Mouse (Mus musculus): ENCODE results near the gene Calr3. TPM values are rescaled to one million over a fixed set of nuclear protein-coding genes. Genes with fewer than 3 reads are reported as not detected.

Calr3 gene
- polyA plus RNA-seq, 1 experiment from 2014 or later, result 1.7 TPM

DNA sequence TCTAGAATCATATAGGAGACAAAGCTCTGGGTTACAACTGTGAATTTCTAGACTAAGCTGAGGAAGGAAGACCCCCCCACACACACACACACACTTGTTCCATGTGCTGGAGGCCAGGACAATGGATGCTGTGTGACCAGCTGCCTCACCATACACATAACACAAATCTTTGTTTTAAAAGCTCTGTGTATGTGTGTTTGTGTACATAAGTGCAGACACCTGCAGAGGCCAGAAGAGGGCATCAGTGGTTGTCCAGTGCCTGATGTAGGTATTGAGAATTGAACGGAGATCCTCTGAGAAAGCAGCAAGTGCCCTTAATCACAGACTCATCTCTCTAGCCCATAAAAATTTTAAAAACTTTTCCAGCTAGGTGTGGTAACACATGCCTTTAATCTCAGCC, 20.7 kb downstream of the Calr3 start:
- H3K27me3 ChIP-seq, result no peaks in the 10 kb centered on the region
- H3K4me3 ChIP-seq, result no peak overlapping the region
- WGBS, result 52% methylated on average over 1 of the region's 1 CpGs
- H3K36me3 ChIP-seq, result no peaks in the 10 kb centered on the region
- no peak for ATAC-seq (ENCODE audit: insufficient number of reproducible peaks, low FRiP score, low TSS enrichment, low read depth)
- no peaks in the 10 kb centered on the region for H3K9me3 ChIP-seq
- H3K4me2 ChIP-seq, result no peak overlapping the region
- H3K4me1 ChIP-seq, result peaks cover 27% of the 10 kb centered on the region
- H3K9ac ChIP-seq, result no peak overlapping the region
- peak overlapping the region; percentile 43; the same call in 1 of the 2 replicates for H3K27ac ChIP-seq

DNA sequence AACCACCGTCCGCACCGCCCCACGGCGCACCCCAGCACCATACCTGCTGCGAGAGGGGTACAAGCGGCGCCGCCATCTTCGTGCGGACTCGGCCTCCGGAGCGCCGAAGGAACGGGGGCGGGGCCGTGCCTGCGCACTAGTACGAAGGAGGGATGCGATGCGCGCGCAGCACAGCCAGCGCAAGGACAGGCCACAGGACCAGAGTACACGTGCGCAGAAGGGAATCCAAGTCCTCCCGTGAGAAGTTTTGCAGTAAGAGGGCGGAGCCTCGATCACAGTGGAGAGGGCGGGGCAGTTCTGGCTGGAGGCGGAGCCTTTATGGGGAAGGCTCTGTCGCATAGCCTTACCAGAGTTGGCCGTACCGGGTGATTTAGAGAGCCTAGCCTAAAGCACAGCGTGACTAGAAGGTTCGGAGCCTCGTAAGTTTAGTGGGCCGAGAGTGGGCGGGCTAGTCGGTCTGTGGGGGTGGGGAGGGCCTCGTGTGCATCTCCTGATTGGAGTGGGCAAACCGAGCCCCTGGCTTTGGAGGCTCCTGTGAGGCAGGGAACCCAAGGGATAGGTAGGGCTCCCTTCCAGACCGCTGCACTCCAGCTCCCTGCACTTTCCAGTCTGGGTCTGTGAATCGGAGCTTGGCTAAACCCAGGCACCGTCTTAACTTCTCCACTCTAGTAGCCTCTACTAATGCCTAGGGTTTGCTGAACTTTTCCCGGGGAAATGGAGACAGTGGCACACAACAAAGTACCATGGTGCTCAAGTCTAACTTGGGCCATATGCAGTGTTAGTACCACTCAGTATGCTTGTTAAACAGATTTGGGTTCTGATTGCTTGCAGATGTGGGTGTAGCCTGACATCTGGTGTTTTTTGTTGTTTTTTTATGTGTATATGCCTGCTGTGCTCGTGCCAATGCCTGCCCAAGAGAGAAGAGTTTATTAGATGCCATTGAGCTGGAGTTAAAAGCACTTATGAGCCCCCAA, 22.0 kb downstream of the Calr3 start, which contains the start of gene Eps15l1:
TSS of gene Eps15l1 (minus strand) at position 99 of the 974 bp plus-strand sequence.
- WGBS, result under 1% methylated on average over 48 of the region's 48 CpGs
- ATAC-seq (ENCODE audit: insufficient number of reproducible peaks, low FRiP score, low TSS enrichment, low read depth), result peak; percentile 98
- H3K27ac ChIP-seq, result peak within 1 kb of the TSS; percentile 96
- peak within 1 kb of the TSS; percentile 82 for H3K9ac ChIP-seq
- H3K4me2 ChIP-seq, result peak within 1 kb of the TSS; percentile 73
- no peaks in the 10 kb centered on the region for H3K27me3 ChIP-seq
- H3K4me3 ChIP-seq, result peak within 1 kb of the TSS; percentile 82
- H3K4me1 ChIP-seq, result peaks cover 40% of the 10 kb centered on the region
- no peaks in the 10 kb centered on the region for H3K36me3 ChIP-seq
- H3K9me3 ChIP-seq, result no peaks in the 10 kb centered on the region

DNA sequence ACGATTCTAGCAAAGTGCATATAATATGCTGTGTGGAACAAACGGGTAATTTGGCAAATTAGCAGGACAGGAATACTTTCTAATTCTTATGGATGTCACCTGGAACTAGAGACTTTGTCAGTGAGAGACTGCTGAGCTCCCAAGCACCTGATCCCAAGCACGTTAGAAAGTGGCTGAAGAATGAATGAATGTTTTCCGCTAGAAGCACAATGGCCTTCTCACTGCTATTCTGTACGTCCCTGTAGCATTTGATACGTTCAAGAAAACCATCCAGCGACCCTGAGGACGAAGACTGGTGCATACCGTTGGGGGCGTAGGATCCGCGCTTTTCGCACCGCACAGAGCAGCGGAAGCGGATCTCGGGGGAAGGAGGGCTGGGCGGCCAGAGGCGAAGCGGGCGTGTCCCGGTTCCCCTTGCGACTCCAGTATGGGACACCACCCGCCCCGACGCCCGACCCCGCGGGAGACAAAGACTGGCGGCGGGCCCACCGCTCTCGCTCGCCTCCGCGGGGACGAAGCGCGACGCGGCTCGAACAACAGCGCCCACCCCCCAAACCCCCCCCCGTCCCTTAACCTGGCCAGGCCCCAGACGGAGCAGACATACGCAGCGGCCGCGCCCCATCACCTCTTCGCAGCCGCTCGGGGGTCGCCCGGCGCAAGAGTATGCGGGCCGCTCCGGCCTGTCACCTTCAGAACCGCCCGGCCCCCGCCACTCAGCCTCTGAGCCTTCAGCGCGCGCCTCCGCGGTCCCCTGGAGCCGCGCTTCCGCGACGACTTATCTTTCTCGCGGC, 22.9 kb downstream of the Calr3 start:
- H3K36me3 ChIP-seq, result no peaks in the 10 kb centered on the region
- no peaks in the 10 kb centered on the region for H3K27me3 ChIP-seq
- WGBS, result under 1% methylated on average over 65 of the region's 73 CpGs
- H3K9ac ChIP-seq, result peak overlapping the region; percentile 82
- H3K4me2 ChIP-seq, result peak overlapping the region; percentile 73
- H3K4me3 ChIP-seq, result peak overlapping the region; percentile 82
- H3K9me3 ChIP-seq, result no peaks in the 10 kb centered on the region
- peak; percentile 56 for ATAC-seq (ENCODE audit: insufficient number of reproducible peaks, low FRiP score, low TSS enrichment, low read depth)
- H3K27ac ChIP-seq, result peak overlapping the region; percentile 87
- H3K4me1 ChIP-seq, result peaks cover 45% of the 10 kb centered on the region

DNA sequence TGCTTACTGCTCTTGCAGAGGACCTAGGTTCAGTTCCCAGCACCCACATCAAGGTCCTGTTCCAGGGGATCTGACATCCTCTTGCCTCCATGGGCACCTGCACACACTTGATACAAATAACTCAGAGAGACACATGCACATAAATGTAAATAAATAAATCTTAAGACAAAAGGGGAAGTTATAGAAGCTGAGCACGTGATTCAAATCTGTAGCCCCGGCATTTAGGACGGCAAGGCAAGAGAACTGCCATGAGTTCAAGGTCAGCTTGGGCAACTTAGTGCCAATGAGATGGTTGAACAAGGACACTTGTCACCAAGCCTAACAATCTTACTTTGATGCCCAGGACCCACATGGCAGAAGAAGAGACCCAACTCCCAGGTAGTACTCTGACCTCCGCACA, 25.6 kb downstream of the Calr3 start:
- WGBS, result 94% methylated on average over 4 of the region's 4 CpGs
- Histone ChIP-seq H3K27me3 (no peaks in the 10 kb centered on the region), H3K4me1 (peaks cover 55% of the 10 kb centered on the region)

DNA sequence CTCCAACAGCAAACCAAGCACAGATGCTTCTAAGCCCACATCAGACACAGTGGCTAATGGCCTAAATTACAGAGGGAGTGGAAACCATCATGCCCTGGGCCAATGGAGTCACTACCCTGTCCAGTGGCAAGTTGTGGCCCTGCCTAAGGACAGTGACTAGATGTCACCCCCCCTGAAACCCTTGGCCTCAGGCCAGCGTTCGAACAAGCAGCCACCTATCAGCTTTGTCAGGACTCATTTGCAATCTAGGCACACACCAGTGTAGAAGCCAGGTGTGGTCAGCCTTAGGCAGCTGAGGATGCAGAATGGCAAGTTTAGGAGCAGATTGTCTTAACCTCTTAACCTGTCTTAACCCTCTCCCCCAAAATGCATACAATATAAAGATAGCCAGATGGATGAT, 28.4 kb downstream of the Calr3 start:
- no peaks in the 10 kb centered on the region for H3K9me3 ChIP-seq

More for the DNA sequence above, 25.6 kb downstream of the Calr3 start:
- H3K9ac ChIP-seq, result no peak overlapping the region
- ATAC-seq (ENCODE audit: insufficient number of reproducible peaks, low FRiP score, low TSS enrichment, low read depth), result no peak
- no peaks in the 10 kb centered on the region for H3K9me3 ChIP-seq
- no peak overlapping the region for H3K27ac ChIP-seq
- H3K36me3 ChIP-seq, result no peaks in the 10 kb centered on the region; the same call in 1 of the 2 replicates
- no peak overlapping the region for H3K4me3 ChIP-seq
- no peak overlapping the region for H3K4me2 ChIP-seq

DNA sequence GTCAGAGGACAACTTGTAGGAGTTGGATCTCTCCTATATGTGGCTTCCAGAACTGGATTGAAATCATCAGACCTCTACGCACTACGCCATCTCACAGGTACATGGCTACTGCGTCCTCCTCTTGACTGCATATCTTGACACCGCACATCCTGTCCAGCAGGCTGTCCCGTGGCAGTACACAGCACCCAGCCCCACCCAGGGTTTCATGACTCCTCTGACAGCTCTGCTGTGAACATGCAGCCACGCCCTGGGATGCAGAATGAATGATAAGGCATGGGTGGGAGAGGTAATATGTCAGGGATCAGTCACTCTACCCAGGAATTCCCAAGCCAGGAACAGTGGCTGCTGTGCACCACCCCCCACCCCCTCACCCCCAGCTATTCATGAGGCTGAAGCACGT, 29.8 kb downstream of the Calr3 start:
- Histone ChIP-seq H3K4me2 (no peak overlapping the region), H3K27ac (0 out of 2 replicates have a peak overlapping the region, but pooled peaks have one; percentile 6), H3K4me1 (peaks cover 38% of the 10 kb centered on the region), H3K9ac (no peak overlapping the region), H3K36me3 (peaks cover 3% of the 10 kb centered on the region; the same call in 1 of the 2 replicates), H3K4me3 (no peak overlapping the region), H3K27me3 (no peaks in the 10 kb centered on the region), H3K9me3 (no peaks in the 10 kb centered on the region)
- 79% methylated on average over 7 of the region's 7 CpGs for WGBS
- ATAC-seq (ENCODE audit: insufficient number of reproducible peaks, low FRiP score, low TSS enrichment, low read depth), result no peak

More for the DNA sequence above, 28.4 kb downstream of the Calr3 start:
- ATAC-seq (ENCODE audit: insufficient number of reproducible peaks, low FRiP score, low TSS enrichment, low read depth), result no peak
- Histone ChIP-seq H3K4me2 (no peak overlapping the region), H3K4me1 (peaks cover 43% of the 10 kb centered on the region), H3K36me3 (peaks cover 3% of the 10 kb centered on the region; the same call in 1 of the 2 replicates), H3K27ac (no peak overlapping the region), H3K9ac (no peak overlapping the region), H3K4me3 (no peak overlapping the region), H3K27me3 (no peaks in the 10 kb centered on the region)
- 71% methylated on average over 2 of the region's 2 CpGs for WGBS

DNA sequence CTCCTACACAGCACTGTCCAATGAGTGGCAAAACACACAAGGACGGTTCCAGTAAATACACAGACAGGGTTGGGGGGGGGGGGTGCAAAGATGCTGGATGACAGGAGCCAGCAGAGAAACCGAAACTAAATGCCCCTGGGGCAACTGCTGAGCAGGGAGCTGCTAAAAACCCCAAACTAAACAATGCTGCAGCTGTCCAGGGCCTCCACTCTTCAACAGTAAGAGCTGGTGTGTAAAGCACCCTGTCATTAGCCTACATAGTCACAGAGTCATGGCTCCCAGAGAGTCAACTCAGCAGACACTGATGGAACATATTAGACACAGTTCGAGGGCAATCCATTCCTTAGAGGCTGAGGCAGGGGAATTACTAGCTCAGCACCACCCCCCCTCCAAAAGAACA, 34.2 kb downstream of the Calr3 start:
- H3K4me3 ChIP-seq, result no peak overlapping the region
- no peaks in the 10 kb centered on the region for H3K27me3 ChIP-seq
- H3K27ac ChIP-seq, result no peak overlapping the region
- peaks cover 3% of the 10 kb centered on the region; the same call in 1 of the 2 replicates for H3K36me3 ChIP-seq
- no peaks in the 10 kb centered on the region for H3K9me3 ChIP-seq
- 61% methylated on average over 3 of the region's 3 CpGs for WGBS
- H3K9ac ChIP-seq, result no peak overlapping the region
- no peak overlapping the region for H3K4me2 ChIP-seq
- no peak for ATAC-seq (ENCODE audit: insufficient number of reproducible peaks, low FRiP score, low TSS enrichment, low read depth)
- H3K4me1 ChIP-seq, result 0 out of 2 replicates have a peak, but pooled peaks cover 20% of the 10 kb centered on the region

DNA sequence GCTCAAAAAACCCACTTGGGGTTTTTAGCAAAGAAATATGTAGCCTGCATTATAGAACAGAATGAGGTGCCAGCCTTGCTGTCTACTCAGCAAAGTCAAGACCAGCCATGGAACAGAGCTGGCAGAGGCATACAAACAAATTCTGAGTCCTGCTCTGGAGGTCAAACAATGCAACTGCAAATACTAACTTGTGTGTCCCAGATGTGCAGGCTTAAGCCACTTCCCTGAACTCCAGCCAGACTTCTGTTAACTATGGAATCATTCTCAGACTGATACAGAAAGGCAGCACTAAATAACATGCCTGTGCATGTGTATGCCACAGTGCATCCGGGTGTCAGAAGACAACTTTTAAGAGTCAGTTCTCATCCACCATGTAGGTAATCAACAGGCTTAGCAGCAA, 35.8 kb downstream of the Calr3 start:
- H3K9ac ChIP-seq, result no peak overlapping the region
- ATAC-seq (ENCODE audit: insufficient number of reproducible peaks, low FRiP score, low TSS enrichment, low read depth), result no peak
- WGBS, result 61% methylated on average over 1 of the region's 1 CpGs
- 0 out of 2 replicates have a peak overlapping the region, but pooled peaks have one; percentile 8 for H3K27ac ChIP-seq
- no peaks in the 10 kb centered on the region for H3K9me3 ChIP-seq
- H3K4me1 ChIP-seq, result 0 out of 2 replicates have a peak, but pooled peaks cover 17% of the 10 kb centered on the region
- H3K36me3 ChIP-seq, result peaks cover 3% of the 10 kb centered on the region; the same call in 1 of the 2 replicates
- no peak overlapping the region for H3K4me2 ChIP-seq
- H3K27me3 ChIP-seq, result no peaks in the 10 kb centered on the region
- no peak overlapping the region for H3K4me3 ChIP-seq

DNA sequence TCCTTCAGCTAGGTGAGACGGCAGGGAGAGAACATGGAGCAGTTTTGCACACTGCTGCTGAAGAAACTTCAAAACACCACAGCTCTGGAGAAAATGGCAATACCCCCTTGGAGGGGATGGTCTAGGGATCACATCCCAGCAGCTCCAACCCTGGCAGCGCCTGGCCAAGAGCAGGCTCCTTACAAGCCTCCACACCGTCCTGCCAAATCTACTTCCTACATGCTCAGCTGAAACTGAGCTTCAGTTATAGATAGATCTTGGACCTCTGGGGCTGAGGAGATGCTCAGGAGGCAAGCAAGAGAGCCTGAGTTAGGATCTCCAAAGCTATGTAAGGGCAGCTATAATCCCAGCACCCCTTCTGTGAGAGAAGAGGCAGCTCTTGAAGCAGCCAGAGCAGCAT, 40.7 kb downstream of the Calr3 start:
- Histone ChIP-seq H3K4me2 (no peak overlapping the region), H3K9me3 (no peaks in the 10 kb centered on the region), H3K4me1 (0 out of 2 replicates have a peak, but pooled peaks cover 11% of the 10 kb centered on the region), H3K9ac (no peak overlapping the region), H3K27me3 (no peaks in the 10 kb centered on the region), H3K4me3 (no peak overlapping the region), H3K27ac (no peak overlapping the region), H3K36me3 (peaks cover 18% of the 10 kb centered on the region)
- 95% methylated on average over 3 of the region's 3 CpGs for WGBS
- no peak for ATAC-seq (ENCODE audit: insufficient number of reproducible peaks, low FRiP score, low TSS enrichment, low read depth)

DNA sequence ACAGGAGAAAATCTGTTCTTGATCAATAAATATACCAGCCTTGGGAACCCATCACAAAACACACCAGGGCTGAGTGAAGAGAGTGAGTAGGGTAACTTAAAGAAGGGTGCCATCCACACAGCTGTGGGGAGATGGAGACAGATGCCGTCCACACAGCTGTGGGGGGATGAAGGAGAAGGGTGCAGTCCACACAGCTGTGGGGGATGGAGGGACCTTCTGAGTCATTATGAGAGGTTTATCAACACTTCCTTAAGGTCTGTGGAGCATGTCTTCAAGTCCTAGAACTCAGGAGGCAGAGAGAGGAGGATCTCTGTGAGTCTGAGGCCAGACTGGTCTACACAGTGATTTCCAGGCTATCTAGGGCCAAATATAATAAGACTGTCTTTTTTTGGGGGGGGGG, 42.3 kb downstream of the Calr3 start:
- H3K27me3 ChIP-seq, result no peaks in the 10 kb centered on the region
- 0 out of 2 replicates have a peak, but pooled peaks cover 7% of the 10 kb centered on the region for H3K4me1 ChIP-seq
- 67% methylated on average over 1 of the region's 1 CpGs for WGBS
- no peaks in the 10 kb centered on the region for H3K9me3 ChIP-seq
- peaks cover 33% of the 10 kb centered on the region for H3K36me3 ChIP-seq
- no peak overlapping the region for H3K27ac ChIP-seq
- no peak for ATAC-seq (ENCODE audit: insufficient number of reproducible peaks, low FRiP score, low TSS enrichment, low read depth)
- H3K9ac ChIP-seq, result no peak overlapping the region
- H3K4me3 ChIP-seq, result no peak overlapping the region
- H3K4me2 ChIP-seq, result no peak overlapping the region

DNA sequence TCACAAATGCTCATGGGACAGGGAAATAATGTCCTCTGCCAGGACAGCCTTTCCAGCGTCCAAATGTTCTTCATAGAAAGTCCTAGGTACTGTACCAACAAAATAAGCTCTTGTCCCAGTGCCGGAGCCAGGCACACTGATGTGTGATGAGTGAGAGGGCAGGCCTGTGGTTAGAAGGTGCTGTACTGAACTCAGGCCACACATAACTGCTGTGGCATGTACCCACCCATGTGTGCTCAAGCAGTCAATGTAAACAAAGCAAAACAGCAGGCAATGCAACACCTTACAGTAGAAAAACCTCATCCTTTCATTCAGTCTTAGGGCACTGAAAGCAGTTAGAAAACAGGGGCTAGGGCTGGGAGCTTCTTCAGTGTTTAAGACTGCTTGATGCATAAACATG, 57.9 kb downstream of the Calr3 start:
- Histone ChIP-seq H3K27ac (no peak overlapping the region), H3K9me3 (no peaks in the 10 kb centered on the region), H3K4me3 (no peak overlapping the region), H3K4me1 (no peaks in the 10 kb centered on the region), H3K4me2 (no peak overlapping the region), H3K9ac (no peak overlapping the region), H3K27me3 (no peaks in the 10 kb centered on the region), H3K36me3 (peaks cover 97% of the 10 kb centered on the region)
- ATAC-seq (ENCODE audit: insufficient number of reproducible peaks, low FRiP score, low TSS enrichment, low read depth), result no peak
- WGBS, result 88% methylated on average over 2 of the region's 2 CpGs
